Mouse (Mus musculus): ENCODE measurements around the gene Mpg. TPM values are rescaled to one million over a fixed set of nuclear protein-coding genes. Genes with fewer than 3 reads are reported as not detected.

The Mpg gene
- 10 to 100 TPM; 38.5 to 40.6 TPM for total RNA-seq (2021)
- long read RNA-seq, experiment 1, transcript Mpg-201 (4 exons, 1,737 nt): major isoform, 29 of 47 reads
- long read RNA-seq, experiment 1, partial matches to known transcripts: 9 of 47 reads
- long read RNA-seq, experiment 1, other reads (novel, unspliced or antisense): 9 of 47 reads
- long read RNA-seq, experiment 2, transcript Mpg-201 (4 exons, 1,737 nt): major isoform, 38 of 66 reads
- long read RNA-seq, experiment 2, partial matches to known transcripts: 6 of 66 reads
- long read RNA-seq, experiment 2, other reads (novel, unspliced or antisense): 21 of 66 reads

DNA sequence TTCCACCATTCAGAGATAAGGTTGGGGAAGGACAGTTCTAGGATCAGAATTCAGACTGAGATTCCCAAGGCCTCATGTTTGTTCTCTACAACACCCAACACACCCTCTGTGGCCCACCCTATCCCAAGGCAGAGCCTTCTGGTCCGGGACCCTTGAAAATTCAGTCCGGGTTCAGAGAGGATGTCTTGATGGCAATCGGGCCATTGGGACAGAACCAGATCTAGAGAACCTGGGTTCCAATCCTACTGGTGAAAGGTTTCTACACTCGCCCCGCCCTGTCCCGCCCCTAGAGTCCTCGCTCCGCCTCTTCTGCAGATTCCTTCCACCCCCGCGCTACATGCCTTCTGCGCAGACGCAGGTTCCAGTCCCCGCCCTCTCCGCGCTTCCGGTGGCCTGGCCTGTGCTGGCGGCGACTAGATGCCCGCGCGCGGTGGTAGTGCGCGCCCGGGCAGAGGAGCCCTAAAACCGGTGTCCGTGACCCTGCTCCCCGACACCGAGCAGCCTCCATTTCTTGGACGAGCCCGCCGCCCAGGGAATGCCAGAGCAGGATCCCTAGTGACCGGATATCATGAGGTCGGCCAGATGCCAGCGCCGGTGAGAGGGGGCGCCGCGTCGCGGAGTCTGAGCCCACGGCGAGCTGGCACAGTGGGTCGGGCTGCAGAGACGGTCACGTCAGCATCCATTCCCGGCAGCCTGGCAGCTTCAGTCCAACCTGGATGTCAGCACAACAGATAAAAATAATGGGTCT, at the start of gene Mpg:
Gene Mpg, plus strand, starts transcription at position 382 of the 748 bp plus-strand sequence.
- DNase-seq (ENCODE audit: low spot score in 2 of 2): peak; percentile 70 to 82

DNA sequence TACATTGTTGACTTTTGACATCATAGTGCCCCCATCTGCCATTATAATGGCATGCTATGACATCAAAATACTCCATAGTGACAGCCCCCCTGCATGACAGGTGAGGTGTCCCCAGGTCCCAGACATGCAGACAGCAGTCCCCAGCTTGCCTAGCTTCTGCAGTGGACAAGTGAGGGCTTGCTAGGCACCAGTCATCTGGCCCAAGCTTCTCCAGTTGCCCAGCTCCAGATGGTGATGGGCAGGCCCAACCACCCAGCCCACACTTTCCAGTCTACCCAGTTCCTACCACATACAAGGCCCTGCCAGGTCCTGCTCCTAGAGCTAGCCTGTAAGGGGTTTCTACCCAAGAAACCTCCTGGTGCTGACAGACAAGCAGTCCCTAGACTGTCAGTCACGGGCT, 47.8 kb upstream of the Mpg start:
- DNase-seq (ENCODE audit: low spot score in 2 of 2): no peak

DNA sequence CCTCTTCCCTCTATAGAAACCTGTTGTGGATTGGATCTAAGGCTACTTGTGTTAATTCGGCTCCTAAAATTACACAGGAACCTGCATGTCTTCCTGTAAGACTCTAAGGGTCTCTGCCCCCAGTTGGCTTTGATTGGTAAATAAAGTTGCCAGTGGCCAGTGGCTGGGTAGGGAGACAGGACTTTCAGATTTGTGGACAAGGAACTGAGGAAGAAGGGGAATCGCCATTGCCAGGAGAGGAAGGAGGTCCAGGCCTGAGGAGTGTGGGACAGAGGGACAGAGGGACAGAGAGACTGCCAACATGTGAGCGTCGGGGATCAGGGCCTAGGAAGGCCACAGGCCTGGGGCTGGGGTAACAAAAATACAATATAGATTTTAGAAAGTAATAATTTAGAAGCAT, 45.1 kb upstream of the Mpg start:
- DNase-seq (ENCODE audit: low spot score in 2 of 2): no peak

DNA sequence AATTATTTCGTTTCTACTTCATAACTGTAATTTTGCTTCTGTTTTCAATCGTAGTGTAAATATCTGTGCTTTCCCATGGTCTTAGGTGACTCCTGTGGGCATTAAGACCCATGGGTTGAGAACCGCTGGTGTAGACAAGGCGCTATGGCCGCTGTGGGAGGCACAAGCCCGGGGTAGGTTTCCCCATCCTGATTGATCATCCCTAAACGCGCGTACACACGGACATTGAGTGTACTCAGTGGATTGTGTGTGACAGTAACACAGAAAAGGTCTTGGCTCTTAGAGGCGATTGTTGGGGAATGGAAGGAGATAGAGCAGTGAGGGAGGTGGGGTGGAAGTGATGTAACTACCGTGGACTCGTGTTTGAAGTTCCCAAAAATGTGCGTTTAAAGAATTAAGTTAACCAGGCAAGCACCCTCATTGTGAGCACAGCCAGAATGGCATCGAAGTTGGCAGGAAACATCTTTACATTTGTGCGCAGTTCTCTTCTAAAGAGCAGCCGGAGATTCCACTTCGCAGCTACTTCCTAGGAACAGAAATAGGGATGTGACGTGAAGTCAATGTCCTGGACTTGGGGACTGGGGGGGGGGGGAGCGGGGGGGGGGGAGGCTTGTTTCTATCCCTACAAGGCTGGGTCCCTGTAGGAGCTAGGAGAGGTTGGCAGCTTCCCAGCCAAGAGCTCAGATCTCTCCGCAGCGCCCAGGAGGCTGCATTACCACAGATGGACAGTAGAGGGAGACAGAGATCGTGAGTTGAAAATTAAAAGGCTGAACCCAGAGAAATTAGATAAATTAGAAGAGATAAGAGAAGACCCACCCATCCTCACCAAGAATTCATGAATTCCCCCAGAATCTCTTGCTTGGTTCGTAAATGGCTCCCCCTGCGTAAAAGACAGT, 44.1 kb upstream of the Mpg start:
- DNase-seq (ENCODE audit: low spot score in 2 of 2): peak; percentile 53 to 58

DNA sequence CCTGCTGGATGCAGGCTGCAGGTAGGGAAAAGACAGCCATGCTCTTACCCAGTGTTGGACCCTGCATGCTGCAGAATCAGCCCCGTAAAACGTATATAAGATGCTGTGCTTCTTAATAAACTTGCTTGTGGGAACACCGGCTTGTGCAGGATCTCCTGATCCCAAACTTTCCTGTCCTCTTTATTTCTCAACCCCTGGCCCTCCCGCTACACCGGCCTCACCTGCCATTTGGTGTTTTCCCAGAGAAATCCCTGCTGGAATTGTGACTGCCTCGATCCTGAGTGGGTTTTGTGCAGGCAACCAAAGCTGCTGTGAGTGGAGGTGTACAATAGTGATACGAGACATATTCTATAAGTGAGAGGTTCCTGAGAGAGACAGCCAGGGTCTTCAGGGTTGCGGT, 41.8 kb upstream of the Mpg start:
- no peak for DNase-seq (ENCODE audit: low spot score in 2 of 2)

DNA sequence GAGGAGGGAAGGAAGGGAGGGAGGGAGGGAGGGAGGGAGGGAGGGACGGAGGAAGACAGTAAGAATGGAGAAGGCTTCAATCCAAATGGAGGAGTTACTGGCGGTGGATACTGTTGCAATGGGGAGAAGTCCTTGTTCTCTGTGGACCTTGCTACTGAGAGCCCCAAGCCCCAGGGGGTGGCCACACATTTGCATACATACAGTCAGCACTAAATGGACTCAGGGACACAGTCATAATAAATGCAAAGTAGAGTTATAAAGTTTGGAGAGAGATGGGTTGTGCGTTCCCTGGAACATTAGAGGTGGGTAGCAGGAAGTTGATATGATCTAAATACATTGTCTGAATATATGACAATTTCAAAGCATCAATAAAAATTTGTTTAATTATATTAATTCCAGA, 40.3 kb upstream of the Mpg start:
- DNase-seq (ENCODE audit: low spot score in 2 of 2): no peak

DNA sequence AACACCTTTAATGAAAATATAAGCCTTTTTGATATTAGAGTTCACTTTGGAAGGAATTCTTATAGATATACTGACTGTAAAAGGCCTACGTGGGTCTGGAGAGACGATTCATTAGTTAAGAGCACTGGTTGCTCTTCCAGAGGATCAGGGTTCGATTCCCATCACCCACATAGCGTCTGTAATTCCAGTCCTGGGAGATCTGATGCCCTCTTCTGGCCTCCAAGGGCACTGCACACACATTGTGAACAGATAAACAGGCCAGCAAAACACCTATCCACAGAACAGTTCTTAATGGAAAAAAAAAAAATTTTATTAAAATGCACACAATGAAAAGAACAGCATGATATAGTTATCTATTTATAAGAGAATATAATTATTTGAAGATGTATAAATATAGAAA, 39.0 kb upstream of the Mpg start:
- no peak for DNase-seq (ENCODE audit: low spot score in 2 of 2)

DNA sequence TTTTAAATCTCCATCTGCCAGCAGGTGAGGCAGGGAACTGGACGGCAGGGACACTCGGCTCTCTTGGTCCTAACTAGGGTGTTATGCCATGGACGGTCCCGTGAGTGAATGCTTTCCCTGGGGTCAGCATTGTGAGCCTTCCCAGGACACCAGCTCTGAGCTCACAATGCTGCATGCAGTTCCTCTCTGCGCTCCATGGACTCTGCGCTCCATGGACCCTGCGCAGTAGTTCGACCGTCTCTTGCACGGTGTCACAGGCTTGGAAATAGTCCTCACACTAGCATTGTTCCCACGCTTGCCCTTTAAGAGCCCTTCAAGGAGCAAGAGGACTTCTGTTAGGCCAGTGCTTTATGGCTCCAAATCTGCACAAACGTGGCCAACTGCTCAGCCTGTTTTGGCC, 37.4 kb upstream of the Mpg start:
- DNase-seq (ENCODE audit: low spot score in 2 of 2): no peak

DNA sequence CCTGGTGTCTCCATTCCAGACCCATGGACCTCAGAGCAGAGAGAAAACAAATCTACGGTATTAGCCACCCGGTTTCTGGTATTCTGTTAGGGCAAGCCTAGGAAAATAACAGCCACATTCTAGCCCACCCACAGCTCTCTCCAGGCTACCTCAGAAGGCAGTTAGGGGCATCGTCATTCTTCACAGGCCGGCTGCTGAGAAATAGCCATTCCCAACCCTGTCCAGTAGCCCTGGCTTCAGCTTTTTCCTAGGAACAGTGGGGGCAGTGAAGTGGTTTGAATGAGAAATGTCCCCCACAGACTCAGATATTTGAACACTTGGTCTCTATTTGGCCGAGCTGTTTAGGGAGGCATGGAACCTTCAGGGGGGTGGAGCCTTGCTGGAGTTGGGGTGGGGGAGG, 36.9 kb upstream of the Mpg start:
- DNase-seq (ENCODE audit: low spot score in 2 of 2): no peak

DNA sequence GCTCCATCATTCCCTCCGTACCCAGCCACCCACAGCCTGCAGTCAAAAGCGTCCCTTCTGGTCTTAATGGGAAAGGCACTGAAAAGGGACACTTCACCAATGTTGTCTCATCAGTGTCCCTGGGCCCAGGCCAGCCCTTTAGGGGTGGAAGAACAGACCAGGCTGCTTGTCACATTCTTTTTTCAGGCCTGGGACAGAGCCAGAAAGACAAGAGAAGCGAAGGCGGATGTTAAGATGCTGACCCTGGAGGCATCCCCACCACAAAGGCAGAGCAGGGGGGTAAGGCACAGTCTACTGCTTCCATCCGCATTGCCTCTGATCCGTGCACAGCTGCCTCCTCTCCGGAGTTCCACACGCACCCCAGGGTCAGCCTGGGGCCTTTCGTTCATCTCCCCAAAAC, 36.2 kb upstream of the Mpg start:
- no peak for DNase-seq (ENCODE audit: low spot score in 2 of 2)

DNA sequence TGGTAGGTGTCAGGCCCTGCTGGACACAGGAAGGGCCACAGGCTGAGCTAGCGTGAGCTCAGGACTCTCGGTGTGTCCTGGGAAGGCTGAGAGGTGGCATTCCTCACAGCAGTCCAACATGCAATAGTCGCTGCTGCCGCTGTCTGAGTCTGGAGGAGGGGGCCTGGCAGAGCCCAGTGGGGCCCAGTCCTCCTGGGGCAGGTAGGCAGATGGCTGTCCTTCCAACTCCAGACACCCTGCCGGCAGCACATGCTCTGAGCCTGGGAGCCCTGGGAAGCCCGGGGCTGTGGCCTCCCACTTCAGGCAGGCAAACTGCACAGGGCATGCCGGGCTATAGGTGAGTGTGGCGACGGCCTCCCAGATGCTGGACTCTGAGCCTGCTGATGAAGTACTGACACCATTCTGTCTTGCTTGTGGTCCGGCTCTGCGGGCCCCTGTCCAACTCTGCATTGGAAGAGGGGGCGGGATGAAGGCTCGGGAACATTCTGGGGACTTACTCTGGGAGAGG, 35.6 kb upstream of the Mpg start:
- DNase-seq (ENCODE audit: low spot score in 2 of 2): no peak

DNA sequence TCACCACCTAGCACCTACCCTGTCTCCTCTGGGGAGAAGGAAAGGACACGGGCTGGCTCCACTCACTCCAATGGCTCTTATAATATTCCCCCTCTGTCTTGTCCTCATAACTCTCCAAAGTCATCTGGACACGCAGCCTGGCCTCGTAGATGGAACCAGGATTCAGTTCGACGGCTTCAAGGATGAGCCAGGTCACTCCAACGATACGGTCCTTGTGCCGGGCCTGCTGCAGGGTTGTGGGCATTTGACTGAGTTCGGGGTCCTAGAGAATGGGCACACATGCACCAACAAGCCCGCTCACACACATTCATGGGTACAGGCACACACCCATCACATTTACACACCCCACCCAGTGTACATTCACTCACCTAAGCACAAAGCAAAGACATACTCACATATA, 33.1 kb upstream of the Mpg start:
- DNase-seq (ENCODE audit: low spot score in 2 of 2): no peak

DNA sequence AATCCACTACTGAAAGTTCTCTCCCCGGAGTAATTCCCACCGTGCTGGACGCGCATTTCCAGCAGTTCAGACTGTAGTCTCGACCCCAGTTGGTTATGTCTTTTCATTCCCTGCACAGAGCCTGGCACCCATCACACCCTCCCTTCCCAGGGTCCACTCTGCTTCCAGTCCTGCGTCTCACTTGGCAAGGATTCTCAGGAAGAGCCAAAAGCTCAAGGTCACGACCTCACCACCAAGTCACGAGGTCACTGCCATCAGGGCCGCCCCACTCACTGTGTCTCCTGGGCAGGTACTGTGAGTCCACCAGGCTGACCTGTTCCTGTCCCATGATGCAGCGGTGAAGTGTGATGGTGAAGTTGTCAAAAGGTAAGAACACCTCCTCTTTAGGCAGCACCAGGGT, 32.2 kb upstream of the Mpg start:
- DNase-seq (ENCODE audit: low spot score in 2 of 2): no peak

DNA sequence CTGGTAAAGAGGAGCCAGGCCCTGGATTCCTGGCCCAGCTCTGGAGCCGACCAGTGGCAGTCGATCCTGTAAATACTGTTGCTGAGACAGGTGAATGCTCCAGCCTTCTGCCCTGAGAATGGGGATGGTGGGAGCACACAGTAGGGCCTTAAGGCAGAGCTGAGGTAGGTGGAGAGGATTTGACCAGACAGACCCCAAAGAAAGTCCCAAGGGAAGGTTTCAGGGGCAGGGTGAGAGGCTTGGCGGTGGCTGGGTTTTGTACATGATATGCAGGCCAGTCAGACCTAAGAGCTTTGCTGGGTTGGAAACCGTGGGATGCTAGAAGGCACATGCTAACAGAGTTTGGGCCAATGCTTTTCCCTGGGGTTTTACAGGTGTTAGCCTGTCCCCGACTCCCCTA, 31.7 kb upstream of the Mpg start:
- no peak for DNase-seq (ENCODE audit: low spot score in 2 of 2)

DNA sequence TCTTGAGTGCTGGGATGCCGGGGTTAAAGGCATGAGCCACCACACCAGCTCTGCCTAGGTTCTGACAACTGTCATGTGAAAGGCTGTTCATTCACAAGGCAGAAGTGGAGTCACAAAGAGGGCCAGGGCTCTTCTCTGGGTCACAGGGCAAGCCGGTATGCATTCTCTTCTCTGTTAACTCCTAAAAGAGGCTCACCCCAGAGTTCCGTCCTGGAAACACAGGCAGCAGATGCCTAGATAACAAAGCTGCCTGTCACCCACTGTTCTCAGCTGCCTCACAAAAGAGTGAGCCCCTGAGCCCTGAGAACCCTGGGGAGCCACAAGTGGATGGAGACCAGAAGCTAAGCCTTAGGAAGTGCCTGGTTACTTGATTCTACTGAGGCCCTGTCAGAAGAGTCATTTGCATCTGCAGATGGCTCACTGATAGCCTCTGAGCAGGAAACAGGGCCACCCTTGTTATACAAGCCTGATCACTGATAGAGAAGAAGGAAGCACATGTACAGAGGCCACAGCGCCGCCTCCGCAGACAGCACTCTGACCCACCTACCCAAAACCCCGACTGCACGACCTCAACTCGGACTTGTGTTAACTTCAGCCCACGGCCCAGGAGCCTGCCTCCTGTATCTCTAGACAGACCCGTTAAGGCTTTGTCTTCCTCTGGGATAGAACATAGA, 30.3 kb upstream of the Mpg start:
- DNase-seq (ENCODE audit: low spot score in 2 of 2): no peak

DNA sequence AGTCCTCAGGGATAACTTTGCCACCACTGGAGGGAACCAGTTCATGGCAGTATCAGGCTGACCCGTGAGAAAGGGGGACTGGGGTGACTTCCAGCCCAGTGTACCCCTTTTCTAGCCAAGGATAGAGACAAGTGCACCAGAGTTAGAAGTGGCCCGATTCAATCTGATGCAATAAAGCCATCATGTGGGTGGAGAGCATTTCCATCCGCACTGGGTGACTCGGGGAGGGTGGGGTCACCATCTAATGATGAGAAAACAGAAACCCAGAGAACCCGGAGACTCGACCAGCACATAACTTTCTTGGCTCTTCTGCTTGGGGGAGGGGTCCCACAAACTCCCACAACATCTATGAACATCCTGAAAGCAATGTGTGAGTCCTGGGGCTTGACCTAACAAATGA, 29.6 kb upstream of the Mpg start:
- no peak for DNase-seq (ENCODE audit: low spot score in 2 of 2)

DNA sequence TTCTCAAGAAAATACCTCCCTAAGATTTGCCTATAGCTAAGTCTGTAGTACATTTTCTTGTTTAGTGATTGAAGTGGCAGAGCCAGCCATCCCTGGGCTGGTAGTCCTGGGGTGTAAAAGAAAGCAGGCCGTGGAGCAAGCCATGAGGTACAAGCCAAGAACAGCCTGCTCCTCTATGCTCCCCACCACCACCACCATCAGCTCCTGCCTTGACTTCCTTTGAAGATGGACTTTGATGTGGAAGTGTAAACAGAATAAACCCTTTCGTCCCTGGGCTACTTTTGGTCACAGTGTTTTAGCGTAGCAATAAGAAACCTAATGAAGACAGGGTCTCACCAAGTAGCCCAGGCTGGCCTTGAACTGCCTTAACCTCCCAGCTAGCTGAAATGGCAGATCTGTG, 28.5 kb upstream of the Mpg start:
- no peak for DNase-seq (ENCODE audit: low spot score in 2 of 2)

DNA sequence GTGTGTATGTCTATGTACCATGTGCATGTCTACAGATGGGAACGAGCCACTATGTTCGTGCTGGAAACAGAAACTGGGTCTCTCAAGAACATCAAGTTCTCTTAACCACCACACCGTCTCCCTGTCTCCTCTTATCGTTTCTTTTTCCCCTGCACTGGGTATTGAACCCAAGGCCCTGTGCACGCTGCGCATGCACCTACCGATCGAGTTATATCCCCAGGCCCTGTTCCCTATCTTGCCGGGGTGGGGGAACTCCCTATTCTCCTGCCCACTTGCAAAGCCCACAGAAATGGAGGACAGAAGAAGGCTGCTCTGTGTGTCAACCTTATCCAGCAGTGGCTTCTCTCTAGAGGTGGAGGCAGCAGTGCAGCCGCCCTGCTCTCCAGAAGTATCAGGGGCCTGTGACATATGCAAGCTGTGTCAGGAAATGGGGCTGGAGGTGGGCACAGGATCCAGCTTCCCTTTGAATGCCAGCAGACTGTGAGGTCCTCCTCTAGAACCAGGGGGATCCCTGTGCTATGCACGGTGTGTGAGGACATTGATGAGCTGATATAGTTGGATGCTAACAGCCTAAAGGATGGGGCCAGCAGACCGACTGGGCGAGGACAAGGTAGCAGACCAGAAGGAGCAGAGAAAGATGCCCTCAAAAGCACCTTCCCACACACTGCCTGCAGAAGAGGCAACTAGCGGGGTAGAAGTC, 27.9 kb upstream of the Mpg start:
- DNase-seq (ENCODE audit: low spot score in 2 of 2): no peak

DNA sequence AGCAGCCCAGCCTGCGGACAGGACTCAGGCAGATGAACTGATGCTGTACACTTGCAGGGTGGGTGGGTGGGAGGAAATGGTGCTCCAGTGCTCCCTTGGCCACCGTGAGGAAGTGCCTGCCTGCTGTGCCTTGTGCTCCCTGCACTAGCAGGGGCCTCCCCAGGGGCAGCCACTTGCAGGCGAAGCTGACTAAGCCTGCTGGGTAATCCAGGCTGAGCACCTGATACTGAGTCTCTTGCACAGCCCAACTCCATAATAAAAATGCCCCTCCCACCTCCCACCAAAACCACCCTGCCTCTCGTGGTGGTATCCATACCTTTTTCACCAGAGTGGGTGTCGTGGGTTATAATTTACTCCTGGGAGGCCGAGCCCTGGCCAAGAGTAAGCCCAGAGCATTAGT, 27.1 kb upstream of the Mpg start:
- no peak for DNase-seq (ENCODE audit: low spot score in 2 of 2)

DNA sequence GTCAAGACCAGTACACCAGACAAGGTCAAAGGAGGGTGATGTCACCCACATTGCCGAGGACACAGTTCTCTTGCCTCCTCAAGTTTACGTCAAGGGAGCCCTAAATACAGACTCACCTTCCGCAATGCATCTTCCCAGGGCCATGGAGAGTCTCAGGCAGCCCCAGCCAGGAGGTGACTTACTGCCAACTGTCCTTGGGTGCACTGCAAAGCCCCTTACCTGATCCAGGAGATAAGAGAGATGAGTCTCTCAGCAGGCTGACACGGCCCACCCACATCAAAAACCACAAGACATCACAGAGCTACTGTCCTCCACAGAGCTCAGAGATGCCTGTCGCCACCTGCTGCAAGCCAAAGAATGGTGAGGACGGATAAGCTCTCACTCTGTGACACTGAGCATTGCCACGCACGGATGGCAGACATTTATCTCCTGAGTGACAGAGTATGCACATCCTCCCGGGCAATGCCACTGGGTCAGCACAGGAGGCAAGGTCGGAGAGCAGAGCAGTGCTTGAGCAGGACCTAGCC, 26.2 kb upstream of the Mpg start, which contains the start of gene Il9r:
Gene Il9r, minus strand, starts transcription at position 205 of the 527 bp plus-strand sequence.
- no peak for DNase-seq (ENCODE audit: low spot score in 2 of 2)
